Mouse (Mus musculus) cerebellum, postnatal 10 days (tissue): ENCODE measurements around the gene Ddx25.

ENCODE experiments used
- DNase-seq, 2 experiments: peaks; one replicate each; pipeline ENCODE4 v3.0.0; 2021; ENCODE audit warnings: mixed read lengths in 2 of 2

The Ddx25 gene

GRCm38 (mm10) chr9:35541024-35541423, 17.3 kb downstream of the Ddx25 start:
- no peak for DNase-seq

GRCm38 (mm10) chr9:35539001-35539750, 19.2 kb downstream of the Ddx25 start:
- peak; percentile 40 to 41 for DNase-seq

GRCm38 (mm10) chr9:35535876-35536275, 22.5 kb downstream of the Ddx25 start:
- no peak for DNase-seq

GRCm38 (mm10) chr9:35535110-35535509, 23.2 kb downstream of the Ddx25 start:
- DNase-seq = peak; percentile 79 to 82

- DNase-seq = no peak
Measured at GRCm38 (mm10) chr9:35533266-35533665, 25.1 kb downstream of the Ddx25 start.

- no peak for DNase-seq
Measured at GRCm38 (mm10) chr9:35529796-35530195, 28.5 kb downstream of the Ddx25 start.

GRCm38 (mm10) chr9:35529141-35529540, 29.2 kb downstream of the Ddx25 start:
- no peak for DNase-seq

- DNase-seq = peak; percentile 85 to 87
Measured at GRCm38 (mm10) chr9:35523941-35524411, 34.4 kb downstream of the Ddx25 start.

- DNase-seq = peak; percentile 80 to 83
Measured at GRCm38 (mm10) chr9:35523541-35523940, 34.8 kb downstream of the Ddx25 start.

- DNase-seq = no peak
Measured at GRCm38 (mm10) chr9:35522821-35523515, 35.4 kb downstream of the Ddx25 start.

GRCm38 (mm10) chr9:35522241-35522640, 36.1 kb downstream of the Ddx25 start:
- no peak for DNase-seq

GRCm38 (mm10) chr9:35520631-35521348, 37.5 kb downstream of the Ddx25 start:
- DNase-seq = no peak

- no peak for DNase-seq
Measured at GRCm38 (mm10) chr9:35518169-35518568, 40.2 kb downstream of the Ddx25 start, which contains the start of gene Gm1113. TSS of gene Gm1113 (minus strand) at chr9:35518269.

- no peak for DNase-seq
Measured at GRCm38 (mm10) chr9:35516711-35517110, 41.6 kb downstream of the Ddx25 start.

GRCm38 (mm10) chr9:35516182-35516581, 42.1 kb downstream of the Ddx25 start:
- no peak for DNase-seq

- no peak for DNase-seq
Measured at GRCm38 (mm10) chr9:35513900-35514299, 44.4 kb downstream of the Ddx25 start.

- peak; percentile 57 to 73 for DNase-seq
Measured at GRCm38 (mm10) chr9:35508234-35508633, 50.1 kb downstream of the Ddx25 start.

GRCm38 (mm10) chr9:35502361-35503000, 55.8 kb downstream of the Ddx25 start:
- no peak for DNase-seq

GRCm38 (mm10) chr9:35499946-35500345, 58.4 kb downstream of the Ddx25 start:
- DNase-seq = no peak

- DNase-seq = no peak
Measured at GRCm38 (mm10) chr9:35495471-35495870, 62.9 kb downstream of the Ddx25 start.

GRCm38 (mm10) chr9:35494937-35495336, 63.4 kb downstream of the Ddx25 start:
- no peak for DNase-seq

- DNase-seq = no peak
Measured at GRCm38 (mm10) chr9:35493733-35494092, 64.6 kb downstream of the Ddx25 start.
